Mouse (Mus musculus): ENCODE measurements around the gene Il18bp. TPM values are rescaled to one million over a fixed set of nuclear protein-coding genes. Genes with fewer than 3 reads are reported as not detected.
A peak's percentile ranks its signal among the peaks of the same experiment; 100 is the strongest.
"Not testable (repeated sequence)": the region's sequence is repeated elsewhere in the genome, so short reads cannot be mapped to it uniquely, and the experiment has no call there.

Il18bp gene
- polyA plus RNA-seq (2017; shearing (Covaris generic)): 1 to 10 TPM; 4.5 to 5.7 TPM

DNA sequence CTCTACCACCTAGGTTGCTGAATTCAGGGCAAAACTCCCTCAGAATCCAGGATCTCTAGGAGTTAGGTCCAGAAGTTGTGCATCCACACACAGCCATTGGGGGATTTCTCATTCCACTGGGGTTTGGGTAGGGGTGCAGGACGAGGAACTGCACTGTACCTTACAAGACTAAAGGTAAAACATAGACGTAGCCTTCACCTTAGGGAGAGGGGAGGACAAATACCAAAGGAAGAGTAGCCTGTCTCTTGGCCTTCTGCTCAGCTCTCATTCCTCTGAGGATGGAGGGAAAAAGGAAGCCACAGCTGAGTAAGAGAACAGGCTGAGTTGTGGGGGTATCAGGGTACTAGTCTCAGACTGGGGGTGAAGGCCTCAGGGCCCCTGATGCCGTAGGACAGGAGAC, at the start of gene Il18bp:
Gene Il18bp (minus strand): TSS at position 101 of the 400 bp plus-strand sequence.
- no peak for ATAC-seq

DNA sequence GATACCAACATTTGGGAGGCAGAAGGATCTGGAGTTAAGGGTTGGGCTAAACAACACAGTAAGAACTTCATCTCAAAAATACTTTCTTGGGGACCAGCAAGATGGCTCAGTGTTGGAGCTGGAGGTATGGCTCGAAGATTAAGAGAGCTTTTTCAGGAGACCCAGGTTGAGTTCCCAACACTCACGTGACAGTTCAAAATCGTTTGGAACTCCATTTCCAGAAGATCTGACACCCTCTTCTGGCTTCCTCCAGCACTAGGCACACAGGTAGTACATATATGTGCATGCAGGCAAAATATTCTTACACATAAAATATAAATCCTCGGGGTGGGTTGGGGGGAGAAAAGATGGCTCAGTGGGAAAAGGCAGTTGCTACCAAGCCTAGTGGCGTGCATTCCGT, 47.9 kb upstream of the Il18bp start:
- ATAC-seq: no peak

DNA sequence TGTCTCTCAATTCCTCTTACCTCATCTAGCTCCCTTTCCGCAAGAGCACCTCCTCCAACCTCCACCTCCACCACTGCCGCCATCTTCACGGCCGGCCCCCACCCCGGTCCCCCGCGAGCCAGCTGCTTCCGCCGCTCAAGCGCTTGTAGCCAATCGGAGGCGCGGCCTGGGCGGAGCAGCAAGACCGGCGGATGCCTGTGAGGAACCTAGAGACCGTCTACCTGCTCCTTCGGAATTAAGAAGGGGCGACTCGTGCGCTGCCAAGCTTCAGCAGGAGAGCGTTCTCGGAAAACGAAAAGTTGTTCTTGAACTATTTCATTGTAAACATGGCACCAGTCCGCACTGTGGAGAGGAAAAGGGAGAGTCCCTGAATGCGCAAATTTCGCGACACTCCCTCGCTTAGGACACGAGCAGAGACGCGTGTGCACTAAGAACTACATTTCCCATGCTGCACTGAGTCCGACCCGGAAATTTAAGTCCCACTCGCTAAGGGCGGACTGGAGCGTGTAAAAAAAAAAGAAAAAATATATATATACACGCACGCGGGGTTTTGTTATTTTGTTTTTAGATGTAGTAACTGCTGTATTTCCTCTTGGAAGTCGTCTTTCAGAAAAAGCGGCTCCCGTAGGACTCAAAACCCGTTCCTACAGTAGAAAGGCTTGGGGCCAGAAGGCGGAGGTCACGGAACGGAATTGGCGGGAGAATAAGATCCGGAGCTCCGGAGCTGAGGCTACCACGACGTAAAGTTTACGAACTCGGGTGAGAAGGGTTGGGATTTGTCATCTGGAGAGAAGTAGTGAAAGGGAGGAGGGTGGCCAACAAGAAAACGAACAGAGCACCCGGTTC, 46.8 kb upstream of the Il18bp start, which contains the start of the genes Rnf121, Xndc1 and Xntrpc:
Gene Rnf121 (minus strand): TSS at position 424 of the 846 bp plus-strand sequence.
Gene Xndc1 (plus strand): TSS at position 466 of the 846 bp plus-strand sequence.
Gene Xntrpc (plus strand): TSS at position 668 of the 846 bp plus-strand sequence.
- ATAC-seq: peak; percentile 96

DNA sequence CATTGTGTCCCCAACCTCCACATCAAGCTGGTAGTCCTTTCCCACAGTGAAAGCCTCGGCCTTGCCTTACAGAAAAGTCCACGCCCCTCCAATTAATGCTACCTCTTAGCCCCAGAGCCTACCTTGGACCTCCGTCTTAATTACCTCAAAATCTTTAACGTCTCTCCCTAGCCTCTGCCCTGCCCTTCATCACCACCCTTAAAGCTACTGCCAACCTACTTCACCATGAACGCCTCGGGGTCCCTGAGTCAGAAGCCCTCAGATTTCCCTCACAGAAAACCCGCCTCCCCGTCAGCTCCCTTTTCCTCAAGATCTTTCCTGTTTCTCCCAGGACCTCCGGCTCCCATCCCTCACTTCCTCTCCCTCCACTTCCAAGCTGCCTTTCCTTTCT, 46.2 kb upstream of the Il18bp start:
- no peak for ATAC-seq

DNA sequence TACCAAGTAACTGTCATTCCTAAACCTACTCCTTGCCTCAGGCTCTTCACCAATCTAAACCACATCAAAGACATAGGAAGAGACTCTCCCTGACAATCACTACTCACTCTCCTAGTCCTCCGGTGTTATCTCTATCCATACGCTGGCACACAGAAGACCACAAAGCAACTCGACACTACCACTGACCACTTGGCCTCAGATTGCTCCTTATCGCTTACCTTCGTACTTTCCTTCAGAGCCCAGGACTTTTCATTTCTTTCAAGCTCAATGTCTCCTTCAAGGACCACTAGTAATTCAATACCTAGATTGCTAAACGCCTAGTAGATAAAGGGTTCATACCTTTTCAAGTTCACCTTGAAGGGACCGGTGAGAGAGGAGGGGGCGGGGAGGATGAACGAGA, 45.4 kb upstream of the Il18bp start:
- ATAC-seq: no peak

DNA sequence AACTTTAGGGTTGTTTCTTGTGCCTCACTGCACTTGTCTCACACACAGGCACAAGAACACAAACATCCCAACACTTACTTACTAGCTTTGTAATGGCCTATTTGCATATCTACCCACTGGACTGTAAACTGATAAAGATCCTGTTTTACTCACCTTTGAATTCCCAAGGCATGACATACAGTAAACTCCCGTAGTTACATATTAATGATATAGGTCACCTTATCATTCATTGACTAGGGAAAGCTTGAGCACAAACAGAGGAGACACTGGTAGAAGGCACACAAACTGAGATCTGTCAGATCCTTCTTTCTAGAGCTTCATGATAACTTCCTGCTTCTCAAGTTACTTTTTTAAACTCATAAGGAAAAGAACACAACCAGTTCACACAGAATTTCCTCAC, 43.7 kb upstream of the Il18bp start:
- no peak for ATAC-seq

DNA sequence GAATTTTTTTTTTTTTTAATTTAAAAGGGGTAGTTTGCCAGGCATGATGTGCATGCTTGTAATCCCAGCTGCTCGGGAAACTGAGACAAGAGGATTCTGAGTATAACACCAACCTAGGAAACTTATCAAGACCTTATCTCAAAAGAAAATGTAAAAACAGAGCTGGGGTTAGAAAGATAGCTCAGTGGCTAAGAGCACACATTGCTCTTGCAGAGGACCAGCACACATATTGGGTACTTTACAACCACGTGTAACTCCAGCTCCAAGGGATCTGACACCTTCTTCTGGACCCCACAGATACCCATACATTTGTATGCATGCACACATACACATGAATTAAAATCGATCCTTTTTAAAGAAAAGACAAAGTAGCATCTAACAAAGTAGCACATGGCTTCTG, 42.9 kb upstream of the Il18bp start:
- no peak for ATAC-seq

DNA sequence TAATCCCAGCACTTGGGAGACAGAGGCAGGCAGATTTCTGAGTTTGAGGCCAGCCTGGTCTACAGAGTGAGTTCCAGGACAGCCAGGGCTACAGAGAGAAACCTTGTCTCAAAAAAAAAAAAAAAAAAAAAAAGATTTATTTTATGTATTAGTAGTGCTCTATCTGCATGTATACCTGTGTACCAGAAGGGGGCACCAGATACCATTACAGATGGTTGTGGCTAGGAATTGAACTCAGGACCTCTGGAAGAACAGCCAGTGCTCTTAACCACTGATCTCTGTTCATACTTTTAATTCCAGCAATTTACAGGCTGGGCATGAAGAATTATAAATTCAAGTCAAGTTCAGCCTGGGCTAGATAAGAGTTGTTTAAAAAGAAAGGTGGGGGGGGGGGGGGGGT, 30.0 kb upstream of the Il18bp start:
- not testable (repeated sequence) for ATAC-seq

DNA sequence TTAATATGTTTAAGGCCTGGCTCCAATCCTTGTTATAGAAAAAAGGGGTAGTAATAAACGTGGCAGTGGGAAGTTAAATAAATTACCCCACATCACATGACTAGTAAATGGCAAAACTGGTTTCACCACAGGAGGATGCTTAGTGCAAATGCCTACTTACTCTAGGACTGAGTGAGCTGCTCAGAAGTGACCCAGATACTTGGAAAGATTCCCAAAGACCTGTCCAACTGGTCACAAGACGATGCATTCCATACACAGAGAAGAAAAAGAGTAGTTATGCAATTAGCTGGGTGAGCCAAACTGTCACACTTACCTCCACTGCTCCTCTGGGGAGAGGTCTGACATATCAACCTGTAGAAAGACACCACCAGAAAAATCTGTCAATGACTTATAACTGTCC, 23.8 kb upstream of the Il18bp start:
- no peak for ATAC-seq

DNA sequence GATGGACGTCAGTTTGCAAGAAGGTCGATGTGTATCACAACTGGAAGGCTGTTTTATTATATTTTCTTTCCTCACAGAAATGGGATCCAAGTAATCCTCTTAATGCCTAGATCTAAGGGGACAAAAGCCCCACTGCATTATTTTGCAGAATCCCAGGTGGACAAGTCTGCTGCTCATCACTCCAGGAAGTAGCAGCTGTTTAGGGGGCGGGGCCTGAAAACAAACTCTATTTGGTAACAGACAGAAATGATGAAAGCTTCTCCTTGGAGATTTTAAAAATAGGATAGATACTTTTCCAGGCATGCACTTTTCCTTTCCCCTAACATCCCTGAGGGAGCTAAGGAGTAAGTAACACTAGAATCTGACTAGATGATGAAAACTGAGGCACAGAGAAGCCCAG, 18.8 kb upstream of the Il18bp start:
- ATAC-seq: no peak

DNA sequence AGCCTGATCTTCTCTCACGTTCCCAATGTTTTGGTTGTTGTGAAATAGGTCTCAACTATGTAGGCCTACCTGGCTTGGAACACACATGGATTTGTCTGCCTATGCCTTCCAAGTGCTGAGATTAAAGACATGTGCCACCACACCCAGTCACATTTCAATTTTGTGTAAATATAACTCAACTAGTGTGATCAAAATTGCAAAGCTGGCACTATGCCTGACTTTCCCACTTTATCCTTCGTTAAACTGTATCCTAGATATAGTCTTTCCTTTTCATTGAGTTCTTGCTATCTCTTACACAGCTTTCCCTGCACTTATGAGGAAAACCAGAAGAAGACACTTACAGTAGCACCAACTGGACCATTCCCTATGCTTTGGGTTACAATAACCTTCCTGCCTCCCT, 17.0 kb upstream of the Il18bp start:
- no peak for ATAC-seq

DNA sequence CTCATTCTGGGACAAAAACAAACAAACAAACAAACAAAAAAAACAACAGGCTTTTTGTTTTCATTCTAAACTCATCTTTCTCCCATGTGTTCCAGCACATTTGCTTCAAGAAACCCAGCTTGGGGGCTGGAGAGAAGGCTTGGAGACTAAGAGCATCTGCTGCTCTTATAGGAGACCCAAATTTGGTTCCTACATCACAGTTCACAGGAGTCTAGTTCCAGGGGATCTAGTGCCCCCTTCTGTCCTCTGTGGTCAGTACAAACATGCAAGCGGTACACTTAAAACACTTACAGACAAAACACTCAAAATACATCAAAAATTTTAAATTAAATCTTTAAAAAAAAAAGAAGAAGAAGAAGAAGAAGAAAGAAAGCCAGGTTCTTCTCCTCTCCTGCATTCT, 16.4 kb upstream of the Il18bp start:
- ATAC-seq: no peak

DNA sequence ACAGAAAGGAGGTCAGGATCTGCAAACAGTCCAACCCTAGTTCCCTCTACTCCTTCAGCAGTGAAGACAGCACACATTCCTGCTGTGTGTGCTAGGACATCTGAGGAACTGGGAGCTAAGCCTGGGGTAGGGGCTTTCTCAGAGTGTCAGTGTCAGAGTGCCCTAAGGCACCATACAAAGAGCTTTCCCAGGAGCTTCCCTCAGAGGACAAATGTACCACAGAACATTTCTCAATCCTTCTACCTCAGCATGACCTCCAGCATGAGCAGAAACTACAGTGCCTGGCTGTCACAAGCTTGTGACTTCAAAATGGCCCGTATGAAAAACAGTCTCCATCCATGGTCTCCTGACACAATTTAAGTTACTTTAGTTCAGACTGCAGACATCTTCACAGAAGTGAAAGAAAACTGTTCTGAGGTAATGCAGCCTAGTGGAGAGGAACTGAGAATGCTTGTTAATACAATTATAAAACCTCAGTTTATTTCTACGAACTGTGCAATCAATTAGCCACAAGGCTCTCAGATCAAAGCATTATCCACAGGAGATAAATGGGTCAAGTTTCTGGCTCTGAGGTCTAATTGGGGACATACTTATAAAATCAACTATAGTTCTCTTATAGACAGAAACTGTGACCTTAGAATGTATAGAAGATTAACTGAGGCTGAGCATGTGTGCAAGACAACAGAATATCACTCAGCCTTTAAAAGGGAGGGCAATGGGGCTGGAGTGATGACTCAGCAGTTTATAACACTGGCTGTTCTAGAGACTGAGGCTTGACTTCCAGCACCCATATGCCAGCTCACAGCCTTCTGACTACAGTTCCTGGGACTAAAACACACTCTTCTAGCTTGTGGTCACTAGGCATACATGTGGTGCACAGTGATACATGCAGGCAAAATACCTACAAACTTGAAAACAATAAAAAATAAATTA, 7.0 kb upstream of the Il18bp start:
- no peak for ATAC-seq

DNA sequence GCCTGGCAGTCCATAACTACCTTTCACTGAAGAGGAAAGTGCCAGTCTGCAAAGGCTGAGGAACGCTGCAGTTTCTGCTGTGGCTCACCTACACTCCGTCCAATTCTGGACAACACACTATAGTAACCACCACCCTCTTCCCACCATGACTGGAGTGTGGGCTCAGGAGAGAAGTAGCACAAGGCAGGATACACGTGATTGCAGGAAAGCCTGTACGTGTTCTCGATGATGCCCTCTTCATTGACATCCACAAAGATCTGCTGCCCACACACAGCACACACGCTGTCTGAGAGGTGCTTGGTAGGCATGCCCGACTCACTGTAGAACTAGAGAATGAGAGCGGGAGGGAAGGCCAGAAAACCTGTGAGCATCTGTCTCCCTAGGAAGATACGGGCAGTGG, 5.3 kb upstream of the Il18bp start:
- ATAC-seq: no peak

DNA sequence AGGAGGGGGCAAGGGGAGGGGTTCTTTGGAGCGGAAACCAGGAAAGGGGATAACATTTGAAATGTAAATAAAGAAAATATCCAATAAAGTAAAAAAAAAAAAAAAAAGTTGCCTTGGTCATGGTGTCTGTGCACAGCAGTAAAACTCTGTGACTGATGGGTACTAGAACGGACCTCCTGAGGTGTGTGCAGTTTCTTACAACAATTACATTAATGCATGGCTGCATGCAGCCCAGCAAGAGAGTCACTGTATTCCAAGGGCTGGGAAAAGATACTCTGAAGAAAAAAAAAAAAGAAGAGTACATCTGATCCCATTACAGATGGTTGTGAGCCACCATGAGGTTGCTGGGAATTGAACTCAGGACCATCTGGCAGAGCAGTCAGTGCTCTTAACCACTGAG, 2.4 kb upstream of the Il18bp start:
- not testable (repeated sequence) for ATAC-seq

DNA sequence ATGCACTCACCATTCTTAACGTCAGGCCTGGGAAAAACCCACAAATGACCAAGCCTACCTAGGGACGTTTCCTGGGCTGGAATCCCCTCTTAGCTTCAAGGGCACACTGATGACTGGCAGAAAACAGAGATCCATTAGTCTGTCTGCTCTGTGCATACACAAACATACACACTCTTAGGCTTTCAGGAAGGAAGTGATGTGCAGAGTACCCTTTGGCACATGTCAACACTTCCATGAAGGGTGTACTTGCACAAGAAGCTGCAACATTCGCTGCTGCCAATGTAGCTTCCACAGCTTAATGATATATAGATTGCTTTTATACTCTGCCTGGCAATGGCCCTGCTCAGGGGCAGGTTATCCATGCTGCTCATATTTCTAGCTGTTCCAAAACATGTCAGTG, 872 bp upstream of the Il18bp start:
- no peak for ATAC-seq

DNA sequence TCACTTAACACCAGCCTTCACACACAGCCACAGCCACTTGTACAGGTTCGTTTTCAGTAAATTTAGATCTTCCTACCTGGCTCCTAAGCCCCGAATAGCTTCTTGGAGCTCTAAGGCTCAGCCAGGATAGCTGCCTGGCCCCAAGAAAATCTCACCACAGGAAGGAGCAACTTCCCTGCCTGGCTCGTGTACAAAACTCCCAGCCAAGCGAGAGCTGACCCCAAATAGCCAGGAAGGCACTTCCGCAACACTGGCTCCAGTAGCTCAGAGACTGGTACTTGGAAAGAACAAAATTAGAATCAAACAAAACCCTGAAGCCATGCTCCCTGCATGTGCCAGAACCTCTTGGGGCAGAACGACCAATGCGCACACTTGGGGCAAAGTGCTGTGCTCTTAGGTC, 456 bp downstream of the Il18bp start:
- no peak for ATAC-seq

DNA sequence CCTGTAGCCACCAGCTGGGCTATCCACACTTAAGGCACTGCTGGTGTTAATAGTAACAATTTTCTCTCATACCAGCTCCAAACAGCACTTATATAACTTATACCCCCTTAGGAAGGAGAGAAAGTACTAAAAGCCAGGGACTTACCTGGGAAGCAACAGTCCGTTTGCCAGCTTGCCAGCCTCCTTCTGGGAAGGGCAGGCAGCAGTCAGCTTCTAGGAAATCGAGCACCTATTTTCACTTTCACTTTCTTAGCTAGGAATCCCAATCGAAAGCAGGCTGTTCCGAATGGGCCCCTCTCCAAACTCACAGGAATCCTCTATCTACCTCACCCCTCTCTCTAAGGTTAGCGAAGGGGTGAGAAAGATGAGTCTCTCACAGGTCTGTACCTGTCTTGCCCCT, 1.0 kb downstream of the Il18bp start:
- ATAC-seq: peak; percentile 70

DNA sequence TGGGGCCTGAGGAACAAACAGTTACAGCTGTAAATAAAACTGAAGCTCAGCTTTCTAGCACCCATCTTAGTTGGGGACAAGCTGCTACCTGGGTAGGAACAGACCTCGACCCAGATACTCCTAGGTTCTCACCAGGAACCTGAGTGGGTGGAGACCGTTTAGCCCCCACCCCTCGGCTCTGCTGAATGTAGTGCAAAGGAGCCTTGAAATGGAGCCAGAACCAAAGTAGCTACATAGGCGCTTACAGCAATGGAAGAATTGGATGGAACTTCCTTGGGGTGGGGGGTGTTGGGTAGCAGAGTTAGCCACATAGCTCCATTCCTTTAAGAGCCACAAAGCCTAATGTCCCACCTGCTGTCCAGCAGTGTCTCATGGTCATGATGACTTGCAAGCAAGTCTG, 1.6 kb downstream of the Il18bp start:
- ATAC-seq: no peak

DNA sequence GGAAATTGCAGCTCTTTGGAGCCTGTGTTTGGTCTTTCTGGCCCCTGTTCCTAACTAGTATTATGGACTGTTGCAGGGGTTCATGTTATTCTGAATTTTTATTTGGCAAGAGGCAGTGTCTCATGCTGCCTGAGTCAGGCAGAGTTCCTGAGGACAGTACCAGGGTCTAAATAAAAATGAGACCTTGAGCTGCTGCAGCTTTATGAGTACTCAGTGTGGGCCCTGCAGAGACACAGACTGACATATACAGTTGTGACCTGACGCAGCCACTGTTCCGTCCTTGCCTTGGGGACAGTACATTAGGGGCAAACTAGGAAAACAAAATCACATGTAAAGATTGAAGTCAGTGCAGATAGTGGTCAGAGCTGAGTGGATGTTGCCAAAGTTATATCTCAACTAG, 3.5 kb downstream of the Il18bp start:
- no peak for ATAC-seq

DNA sequence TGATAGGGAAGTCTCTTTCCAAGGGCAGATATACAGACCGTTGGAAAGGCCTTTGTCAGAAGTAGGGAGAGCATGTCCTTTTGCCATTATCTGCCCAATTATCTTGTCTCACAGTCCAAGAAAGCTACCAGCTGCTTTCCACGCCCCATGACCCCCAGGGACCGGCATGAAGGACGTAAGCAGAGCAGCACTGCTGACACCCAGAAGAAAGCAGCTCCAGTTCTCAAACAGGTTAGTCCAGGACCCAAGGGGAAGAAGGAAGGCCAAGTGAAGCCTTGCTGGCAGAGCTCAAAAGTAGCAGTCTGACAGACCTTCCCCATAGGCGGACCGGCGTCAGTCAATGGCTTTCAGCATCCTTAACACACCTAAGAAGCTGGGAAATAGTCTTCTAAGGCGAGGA, 5.1 kb downstream of the Il18bp start:
- no peak for ATAC-seq

DNA sequence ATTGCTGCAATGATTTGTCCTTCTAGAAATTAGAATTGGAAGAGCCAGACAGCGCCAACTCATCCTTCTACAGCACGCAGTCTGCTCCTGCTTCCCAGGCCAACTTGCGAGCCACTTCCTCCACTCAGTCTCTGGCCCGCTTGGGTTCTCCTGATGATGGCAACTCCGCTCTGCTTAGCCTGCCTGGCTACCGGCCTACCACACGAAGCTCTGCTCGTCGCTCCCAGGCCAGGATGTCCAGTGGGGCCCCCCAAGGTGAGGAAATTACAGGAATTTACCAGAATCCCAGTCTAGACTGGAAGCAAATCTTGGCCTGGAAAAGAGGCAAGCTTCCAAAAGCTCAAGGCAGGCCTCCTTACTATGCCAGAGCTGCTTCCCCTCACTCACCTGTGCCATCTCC, 6.6 kb downstream of the Il18bp start:
- no peak for ATAC-seq

DNA sequence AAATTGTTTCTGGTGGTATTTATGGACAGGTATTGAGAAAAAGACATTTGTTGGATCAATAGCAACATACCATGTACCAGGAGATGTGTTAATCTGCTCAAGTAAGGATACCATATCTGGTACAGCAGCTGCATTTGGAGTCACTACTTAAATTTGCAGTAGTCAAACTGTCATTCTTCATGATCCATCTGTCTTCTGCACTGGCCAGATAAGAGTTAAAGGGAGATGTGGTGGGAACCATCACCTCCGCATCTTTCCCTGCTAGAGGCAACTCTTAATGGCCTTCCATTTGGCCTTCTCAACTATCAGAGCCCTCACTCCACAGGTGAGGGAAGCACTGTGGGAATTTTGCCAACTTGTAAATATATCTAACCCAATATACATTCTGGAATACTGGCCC, 12.0 kb downstream of the Il18bp start:
- ATAC-seq: no peak

All from CD4-positive, CD25-positive, alpha-beta regulatory T cell, adult 4 months (primary cell).